Mouse (Mus musculus) thymus, adult 2 months (tissue): ENCODE results near the gene Zfp575.

Experiments used
- CTCF ChIP-seq: fragments of 200-500 bp; IDR thresholded peaks from 2 replicates; pipeline ENCODE4 v1.5.1; 2012; ENCODE audit warnings: mild to moderate bottlenecking, control low read depth, low read length, moderate library complexity, borderline replicate concordance; ENCODE audit not compliant: control insufficient read depth, poor library complexity, insufficient read depth; ENCODE audit errors: extremely low read depth
- POLR2A ChIP-seq: fragments of 200-500 bp; IDR thresholded peaks from 2 replicates; pipeline ENCODE4 v1.6.1; 2012; ENCODE audit warnings: mild to moderate bottlenecking, low read length, control low read depth, moderate library complexity; ENCODE audit not compliant: control insufficient read depth, poor library complexity, insufficient read depth; ENCODE audit errors: extremely low read depth

DNA sequence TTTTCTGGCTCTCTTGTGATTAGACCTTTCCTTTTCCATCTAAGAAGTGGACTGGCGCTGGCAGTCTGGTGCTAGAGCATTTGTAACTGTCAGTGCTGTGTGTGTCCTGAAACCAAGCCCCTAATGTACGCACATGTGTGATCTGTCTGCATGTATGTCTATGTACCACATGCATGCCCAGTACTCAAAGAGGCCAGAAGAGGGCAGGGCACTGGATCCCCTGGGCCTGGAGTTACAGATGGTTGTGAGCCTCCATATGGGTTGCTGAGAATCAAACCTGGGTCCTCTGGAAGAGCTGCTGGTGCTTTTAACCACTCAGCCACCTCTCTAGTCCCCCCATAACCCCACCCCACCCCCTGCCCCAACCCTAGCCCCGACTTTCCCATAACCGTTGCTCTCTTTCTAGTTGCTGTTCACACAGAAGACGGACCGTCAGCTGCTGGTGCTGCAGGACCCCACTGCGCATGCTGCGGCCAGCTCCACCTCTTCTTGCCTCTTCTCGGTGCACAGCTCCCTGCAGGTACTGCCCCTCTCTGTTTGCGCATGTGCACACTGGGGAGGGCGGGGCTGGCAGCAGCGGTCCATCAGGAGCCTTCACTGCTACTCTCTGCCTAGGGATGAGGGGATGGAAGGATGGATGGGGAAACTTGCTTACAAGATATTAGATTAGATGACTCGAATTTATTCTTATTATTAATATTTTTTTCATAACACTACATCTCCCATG lies 32.4 kb upstream of the Zfp575 start:
- TF ChIP-seq CTCF (no peak), POLR2A (no peak)
